Mouse (Mus musculus): Measurements from ENCODE around the gene Ext2.
A peak's percentile ranks its signal among the peaks of the same experiment; 100 is the strongest.

Gene Ext2

DNA sequence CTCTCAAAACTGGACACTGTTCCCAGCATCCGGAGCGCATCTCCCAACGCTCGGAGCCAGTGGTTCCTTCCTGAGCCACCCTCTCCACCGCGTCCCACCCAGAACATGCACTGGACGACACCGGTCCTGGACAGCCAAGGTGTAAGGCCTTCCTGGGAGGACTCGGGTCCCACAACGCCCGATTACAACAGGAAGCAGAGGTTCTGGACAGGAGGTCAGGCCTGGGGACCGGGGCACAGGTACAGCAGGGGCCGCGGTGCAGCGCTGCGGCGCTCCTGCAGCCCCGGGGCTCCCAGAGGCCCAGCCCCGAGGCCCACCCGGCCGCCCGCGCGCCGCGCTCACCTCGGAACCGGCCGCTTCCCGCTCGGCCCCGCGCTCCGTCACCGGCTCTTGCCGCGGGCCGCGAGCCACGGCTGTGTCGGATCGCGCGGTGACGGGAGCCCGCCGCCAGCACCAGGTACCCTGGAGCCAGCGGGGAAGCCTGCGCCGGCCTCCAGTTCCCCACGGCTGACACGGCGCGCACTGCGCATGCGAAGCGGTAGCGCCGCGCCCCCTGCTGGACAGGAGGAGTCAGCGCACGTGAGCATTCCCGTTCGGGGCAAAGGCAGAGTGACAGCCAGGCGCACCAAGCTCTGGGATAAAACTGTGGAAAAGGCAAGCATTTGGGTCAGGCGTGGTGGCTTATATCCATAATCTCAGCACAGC, at the start of gene Ext2:
Gene Ext2 (minus strand): TSS at position 524 of the 705 bp plus-strand sequence.
- peak; percentile 83 to 93 for DNase-seq (ENCODE audit: low spot score in 2 of 2)

DNA sequence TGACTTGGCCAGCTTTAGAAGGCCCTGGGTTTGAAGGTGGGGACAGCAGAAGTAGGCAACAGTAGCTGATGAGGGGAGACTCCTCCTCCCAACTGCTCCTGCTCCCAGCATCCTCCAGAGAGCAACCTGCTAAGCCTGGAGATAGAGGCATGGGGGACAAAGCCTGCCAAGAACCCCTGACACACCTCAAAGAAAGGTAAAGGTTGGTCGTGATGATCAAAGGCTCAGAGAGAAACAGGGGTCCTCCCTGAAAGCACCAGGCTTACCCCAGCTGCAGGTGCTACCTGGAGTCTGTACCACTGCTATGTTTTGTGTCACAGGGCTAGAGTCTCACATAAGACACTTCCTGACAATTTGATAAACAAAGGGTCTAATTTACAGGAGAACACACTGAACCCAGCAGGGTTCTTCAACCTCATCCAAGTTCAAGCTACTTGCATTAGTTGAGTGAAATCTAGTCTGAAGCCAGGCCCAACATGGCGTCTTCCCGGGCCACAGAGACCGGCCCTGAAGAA, 49.1 kb upstream of the Ext2 start:
- DNase-seq (ENCODE audit: low spot score in 2 of 2) = no peak

DNA sequence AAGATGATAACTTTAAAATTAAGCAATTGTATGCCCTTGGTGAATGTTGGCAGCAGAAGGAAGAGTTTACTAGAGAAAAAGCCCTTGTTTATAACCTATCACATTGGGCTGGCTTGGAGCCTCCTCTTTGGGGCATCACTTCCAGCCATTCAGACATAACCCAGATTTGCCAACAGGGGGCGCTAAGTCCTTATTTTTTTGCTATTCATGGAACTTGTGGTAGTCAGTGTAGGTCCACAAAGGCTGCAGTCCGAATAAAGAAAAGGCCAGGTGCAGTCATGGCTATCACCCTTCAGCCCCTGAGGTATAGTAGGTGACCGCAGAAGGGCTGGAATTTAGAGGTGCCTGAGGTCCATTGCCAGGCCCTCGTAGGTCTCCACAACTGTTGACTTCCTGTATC, 48.5 kb upstream of the Ext2 start:
- DNase-seq (ENCODE audit: low spot score in 2 of 2) = peak; percentile 12 to 35

DNA sequence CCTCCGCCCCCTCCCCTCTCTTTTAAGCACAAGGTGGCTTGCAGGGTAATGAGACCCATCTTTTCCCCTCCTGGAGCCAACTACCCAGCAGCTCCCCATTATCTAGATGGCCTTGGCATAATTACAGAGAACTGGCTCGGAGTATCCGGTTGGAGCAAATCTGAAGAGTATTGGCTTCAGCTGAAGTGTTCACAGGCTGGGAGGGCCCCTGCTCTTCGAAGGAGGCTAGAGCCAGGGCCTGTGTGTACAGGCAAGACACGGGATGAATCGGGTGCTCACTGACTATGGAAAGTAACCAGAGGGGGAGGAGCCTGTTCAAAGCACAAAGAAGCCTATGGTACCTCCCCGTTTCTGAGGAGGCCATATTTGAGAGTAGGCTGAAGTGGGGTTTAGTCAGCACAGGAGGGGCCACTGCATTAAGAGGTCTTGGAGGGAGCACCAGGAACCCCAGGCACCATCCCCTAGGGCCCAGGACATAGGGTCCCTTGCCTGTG, 46.8 kb upstream of the Ext2 start, which contains the start of gene Accsl:
Gene Accsl (minus strand): TSS at position 51 of the 494 bp plus-strand sequence.
- DNase-seq (ENCODE audit: low spot score in 2 of 2) = no peak

DNA sequence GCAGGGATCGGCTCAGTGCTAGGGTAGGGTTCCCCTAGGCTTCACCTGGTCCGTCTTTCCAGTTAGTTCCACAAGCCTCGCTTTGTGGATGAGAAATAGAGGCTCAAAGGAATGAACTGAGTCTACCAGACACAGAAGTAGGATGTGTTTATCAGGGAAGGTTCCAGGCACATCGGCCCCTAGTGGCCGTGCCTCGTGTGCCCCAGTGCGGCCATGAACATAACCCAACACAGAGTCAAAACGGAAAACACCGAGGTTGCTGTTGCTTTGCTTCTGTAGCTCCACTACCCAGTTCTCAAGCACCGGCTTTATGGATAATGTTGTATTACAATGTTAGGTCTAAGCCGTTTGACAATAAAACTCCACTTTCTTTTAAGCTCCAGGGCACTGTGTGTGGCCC, 46.2 kb upstream of the Ext2 start:
- DNase-seq (ENCODE audit: low spot score in 2 of 2) = no peak

DNA sequence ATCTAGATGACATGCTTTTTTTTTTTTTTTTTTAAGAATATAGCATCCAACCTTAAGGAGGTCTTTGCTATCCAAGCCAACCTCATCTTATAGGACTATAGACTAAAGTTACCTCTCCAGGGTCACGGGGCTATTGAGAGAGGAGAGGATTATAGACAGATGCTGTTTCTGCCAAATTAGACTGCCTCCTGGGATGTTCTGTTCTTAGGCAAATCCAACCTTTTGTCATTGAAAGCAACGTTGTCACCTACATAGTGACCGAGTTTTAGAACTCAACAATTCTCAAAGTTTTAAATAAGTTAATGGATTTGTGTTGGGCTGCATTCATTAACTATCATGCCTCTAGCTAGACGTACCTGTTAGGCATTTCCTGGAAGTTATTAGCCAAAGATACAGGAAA, 40.9 kb upstream of the Ext2 start:
- DNase-seq (ENCODE audit: low spot score in 2 of 2) = no peak

DNA sequence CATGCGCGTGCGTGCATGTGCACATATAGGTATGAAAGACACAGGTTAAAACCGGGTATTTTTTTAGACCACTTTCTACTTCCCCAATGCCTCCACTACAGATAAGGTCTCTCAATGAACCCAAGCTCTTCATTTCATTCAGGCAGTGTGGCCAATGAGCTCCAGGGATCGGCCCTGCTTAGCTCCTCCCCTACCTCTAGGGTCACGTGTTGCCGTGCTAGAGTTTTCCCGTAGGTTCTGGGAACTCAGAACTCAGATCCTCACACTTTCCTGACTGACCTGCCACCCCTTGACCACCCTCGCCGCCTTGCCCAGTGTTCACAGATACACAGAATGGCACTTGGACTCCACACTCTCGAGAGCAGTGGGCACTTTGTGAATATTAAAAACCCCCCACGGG, 36.5 kb upstream of the Ext2 start:
- DNase-seq (ENCODE audit: low spot score in 2 of 2) = no peak

DNA sequence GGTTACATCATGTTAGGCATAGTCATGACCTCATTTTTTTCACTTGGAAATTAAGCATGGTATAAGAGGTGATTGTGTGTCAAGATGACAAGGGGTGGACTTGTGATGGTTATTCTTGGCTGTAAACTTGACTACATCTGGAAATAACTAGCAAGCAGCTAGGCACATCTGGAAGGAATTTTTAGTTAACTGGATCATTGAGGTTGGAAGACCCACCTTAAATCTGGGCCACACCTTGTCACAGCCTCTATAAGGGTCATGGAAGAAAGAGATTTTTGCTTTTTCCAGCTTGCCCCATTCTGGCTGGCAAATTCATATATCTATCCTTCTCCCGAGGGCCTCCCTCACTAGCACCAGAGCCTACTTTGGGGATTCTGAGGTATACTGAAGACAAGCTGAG, 28.9 kb upstream of the Ext2 start:
- DNase-seq (ENCODE audit: low spot score in 2 of 2) = no peak

DNA sequence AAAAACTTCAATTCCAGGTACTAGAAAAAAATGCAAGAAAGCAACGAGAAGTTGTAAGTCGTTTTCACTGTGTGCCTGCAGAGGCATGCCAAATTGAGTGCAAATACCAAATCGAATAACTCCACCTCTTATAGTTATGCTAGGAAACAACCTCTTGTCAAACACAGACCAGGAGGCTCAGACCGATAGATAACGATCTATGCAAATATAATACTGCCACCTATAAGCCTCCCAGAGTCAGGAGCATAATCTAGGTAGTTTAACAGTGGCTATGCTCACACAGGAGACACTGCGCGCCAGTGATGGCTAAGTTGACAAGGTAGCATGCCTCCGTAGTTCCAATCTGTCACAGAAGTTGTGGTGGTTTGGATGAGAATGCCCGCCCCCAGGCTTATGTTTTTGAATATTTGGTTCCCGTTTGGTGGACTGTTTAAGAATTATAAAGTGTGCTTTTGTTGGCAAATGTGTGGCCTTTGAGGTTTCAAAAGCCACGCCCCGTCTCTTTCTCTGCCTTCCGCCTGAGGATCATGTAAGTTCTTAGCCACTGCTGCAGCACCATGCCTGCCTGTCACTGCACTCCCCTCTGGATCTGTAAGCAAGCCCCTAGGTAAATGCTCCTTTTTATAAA, 28.1 kb upstream of the Ext2 start:
- DNase-seq (ENCODE audit: low spot score in 2 of 2) = peak in 1 of 2 experiments; percentile 4

DNA sequence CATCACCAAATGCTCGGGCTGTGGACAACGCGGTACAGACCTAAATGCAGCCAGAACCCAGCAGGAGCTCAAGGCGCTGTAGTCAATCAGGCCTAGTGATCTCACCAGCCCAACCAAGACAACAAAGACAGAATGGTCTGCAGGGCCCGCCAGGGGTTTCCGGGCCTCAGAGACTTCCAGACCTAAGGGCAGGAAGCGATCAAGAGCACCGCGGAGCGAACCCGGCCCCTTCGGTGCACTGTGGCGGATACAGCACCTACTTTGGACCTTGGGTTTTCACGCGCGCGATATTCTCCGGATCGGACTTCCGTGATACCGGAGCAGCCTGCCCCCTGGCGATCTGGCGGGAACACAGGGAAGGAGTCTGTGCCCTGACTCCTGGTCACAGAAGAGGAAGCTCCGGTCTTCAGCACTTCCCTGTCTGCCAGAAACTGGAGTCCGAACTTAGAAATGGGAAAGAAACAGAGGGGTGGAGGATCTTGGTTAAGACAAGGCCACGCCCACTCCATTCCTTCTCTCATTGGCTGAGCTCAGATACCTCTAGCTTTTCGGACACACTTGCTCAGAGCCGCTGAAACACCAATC, 27.2 kb upstream of the Ext2 start, which contains the start of gene Accs:
Gene Accs (minus strand): TSS at position 439 of the 585 bp plus-strand sequence.
- peak; percentile 60 to 74 for DNase-seq (ENCODE audit: low spot score in 2 of 2)

DNA sequence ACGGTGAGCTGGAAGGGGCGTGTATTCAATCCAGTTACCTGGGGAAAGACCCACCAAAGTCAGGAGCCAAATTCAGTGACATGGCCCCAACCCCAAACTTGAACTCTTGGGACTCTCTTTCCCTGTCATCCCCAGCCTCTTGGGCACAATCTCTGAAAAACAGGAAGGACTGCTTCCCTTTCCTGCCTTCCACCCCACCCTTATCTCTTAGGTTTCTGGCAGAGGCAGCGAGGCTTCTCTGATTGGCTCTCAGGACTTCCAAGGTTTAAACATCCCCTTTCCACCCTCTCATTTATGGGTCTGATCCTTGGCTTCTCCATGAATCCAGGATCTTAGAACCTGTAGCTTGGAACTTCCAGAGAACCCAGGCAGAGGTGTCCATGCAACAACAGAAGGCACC, 19.0 kb upstream of the Ext2 start:
- no peak for DNase-seq (ENCODE audit: low spot score in 2 of 2)

DNA sequence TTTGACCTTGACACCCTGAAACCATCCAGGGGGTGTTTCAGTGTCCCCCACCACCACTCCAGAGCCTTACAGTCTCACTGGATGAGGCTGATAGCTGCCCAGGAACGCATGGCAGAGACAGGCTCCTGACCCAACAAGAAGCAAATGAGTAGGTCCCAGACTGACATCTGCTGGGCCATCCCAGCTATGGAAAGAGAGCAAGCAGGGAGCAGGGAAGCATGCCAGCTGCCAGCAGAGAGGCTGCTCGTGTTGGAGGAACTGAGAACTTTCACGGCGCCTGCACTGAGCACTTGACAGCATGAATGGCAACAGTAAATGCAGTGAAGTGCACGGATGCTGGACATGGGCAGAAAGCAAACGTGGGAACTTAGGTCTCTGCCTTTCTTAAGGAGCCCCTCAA, 17.7 kb upstream of the Ext2 start:
- no peak for DNase-seq (ENCODE audit: low spot score in 2 of 2)

DNA sequence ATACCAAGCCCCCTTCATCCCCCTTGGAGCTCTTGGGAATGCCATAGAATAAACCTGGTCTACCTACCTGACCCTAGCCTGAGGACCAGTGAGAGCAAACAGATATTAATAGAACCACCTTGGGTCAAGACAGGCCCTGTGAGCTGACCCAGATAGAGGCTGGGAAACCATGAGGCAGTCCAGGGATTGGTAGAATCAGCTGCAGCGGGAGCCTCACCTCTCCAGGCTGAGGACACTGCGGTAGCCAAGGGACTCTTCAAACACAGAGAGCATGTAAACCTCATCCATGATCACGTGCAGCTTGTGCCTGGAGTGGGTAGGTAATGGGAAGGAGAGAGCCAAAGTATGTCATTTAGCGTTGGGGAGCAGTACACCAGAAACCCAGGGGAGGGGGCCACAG, 16.6 kb upstream of the Ext2 start:
- no peak for DNase-seq (ENCODE audit: low spot score in 2 of 2)

DNA sequence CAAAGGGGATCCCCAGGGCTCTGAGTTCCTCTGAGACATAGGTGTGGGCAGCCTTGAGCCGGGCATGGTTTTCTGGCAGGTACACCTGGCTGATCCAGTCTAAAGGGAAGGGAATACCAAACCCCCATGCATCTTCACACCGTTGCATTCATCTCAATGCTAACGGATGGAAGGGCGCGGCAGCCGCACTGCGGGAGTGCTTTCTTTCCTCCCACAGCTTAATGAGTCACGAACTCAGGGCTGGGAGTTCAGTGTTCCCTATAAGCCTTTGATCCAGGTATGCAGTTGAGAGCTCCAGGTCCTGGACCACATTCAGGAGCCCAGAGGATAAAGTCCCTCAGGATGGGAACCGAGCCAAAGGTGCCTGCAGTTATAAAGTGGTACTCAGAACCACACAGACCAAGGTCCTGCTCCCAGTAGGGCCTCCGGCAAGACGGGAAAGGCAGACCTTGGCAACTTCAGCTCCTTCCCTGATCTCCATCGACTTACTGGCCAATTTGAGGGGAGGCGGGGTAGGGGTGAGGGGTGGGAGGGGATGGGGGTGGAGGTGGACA, 13.9 kb upstream of the Ext2 start:
- no peak for DNase-seq (ENCODE audit: low spot score in 2 of 2)

DNA sequence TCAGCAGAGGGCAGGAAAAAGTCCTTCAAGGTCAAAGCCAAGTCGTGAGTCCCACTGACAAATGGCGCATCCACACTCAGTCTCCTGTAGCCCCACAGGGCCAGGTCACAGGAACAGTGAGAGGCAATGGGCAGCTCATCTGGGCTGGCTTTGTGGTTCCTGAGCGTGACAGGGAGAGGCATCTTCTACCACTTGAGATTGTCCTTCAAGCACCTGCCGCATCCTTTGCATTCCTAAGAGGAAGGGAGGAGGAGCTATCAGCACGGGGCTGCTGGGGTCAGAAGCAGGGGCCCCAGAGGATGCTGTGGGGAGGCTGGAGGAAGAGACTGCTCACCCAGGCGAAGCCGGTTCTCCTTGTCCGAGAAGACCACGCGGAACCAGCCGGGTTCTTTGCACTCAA, 13.2 kb upstream of the Ext2 start:
- no peak for DNase-seq (ENCODE audit: low spot score in 2 of 2)

DNA sequence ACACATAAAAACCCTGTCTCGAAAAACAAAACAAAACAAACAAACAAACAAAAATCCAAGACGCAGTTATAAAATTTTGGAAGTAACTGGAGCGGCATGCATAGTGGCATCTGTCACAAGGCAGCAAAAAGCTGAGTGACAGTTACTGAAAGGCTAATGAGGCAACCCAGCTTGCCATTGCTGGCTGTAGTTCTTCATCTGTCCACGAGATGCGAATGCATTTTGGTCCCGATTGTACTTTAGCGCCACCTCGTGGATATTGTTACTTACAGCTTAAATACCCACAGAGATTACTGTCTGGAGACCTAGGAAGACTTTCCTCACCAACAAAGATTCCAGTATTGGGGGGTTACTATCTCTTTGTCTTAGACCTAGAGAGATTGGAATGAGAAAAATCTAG, 1.2 kb upstream of the Ext2 start:
- DNase-seq (ENCODE audit: low spot score in 2 of 2) = peak; percentile 8 to 47

DNA sequence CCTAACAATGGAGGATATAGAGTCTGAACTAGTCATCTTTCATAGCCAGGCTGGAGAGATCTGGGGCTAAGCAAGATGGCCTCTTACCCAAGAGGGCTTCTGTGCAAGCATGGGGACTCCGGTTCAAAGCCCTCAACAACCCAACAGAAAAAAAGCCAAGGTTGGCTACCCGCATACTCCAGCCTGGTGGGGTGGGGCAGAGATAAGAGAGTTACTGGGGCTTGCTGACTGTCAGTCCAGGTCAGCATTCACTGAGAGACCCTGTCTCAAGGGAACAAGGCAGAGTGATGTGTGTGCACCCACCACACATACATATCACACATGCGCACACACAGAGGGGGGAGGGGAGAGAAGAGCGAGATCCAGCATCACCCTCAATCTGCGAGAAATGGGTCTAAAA, 4.6 kb downstream of the Ext2 start:
- no peak for DNase-seq (ENCODE audit: low spot score in 2 of 2)

DNA sequence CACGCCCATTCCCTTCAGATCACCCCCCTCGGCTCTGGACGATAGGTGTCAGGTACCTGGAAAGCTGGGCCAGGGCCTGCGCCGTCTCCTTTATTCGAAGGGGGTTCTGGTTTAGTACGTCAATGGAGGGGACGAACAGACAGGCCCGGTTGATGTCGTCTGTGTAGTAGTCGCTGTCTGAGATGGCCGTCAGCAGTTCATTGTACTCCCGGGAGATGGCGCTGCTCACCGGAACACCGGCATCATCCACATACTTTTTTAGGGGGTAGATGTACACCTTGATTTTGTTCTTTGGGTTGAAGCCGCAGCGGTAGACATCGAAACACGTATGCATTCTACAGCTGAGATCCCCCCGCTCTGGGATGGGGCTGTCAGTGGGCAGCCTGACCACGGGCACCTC, 9.0 kb downstream of the Ext2 start:
- DNase-seq (ENCODE audit: low spot score in 2 of 2) = no peak

DNA sequence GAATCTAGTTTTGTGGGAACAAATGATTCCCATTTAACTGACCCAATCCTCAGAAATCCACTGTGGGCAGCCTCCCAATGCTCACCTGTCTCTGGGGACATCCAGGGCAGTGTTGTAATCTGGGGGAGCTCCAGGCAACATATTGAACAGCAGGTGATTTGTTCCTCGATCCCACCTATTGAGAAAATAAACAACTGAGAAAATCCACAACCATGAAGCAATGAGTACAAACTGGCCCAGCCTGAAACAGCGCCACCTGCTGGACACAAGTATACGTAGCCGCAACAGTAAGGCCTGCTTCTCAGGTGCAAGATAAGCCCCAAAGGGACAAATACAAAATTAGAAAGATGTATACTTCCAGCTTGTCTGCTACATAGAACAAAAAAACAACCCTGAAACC, 10.6 kb downstream of the Ext2 start:
- peak in 1 of 2 experiments; percentile 36 for DNase-seq (ENCODE audit: low spot score in 2 of 2)

DNA sequence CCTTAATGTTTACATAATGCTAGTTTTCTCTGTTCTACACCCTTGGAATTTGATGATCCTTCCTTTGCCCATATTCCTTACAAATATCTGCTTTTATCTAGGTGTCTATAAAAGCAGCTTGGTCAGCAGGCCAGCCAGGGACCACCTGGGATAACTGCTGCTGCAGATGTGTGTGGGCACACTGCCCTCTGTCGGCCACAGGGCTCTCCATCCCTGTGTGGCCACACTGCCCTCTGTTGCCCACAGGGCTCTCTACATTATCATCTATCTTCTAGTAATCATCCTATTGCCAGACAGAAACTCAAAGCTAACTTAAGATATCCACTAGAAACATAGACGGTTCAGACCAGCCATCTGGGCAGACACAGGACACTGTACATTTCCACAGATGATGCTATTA, 12.4 kb downstream of the Ext2 start:
- no peak for DNase-seq (ENCODE audit: low spot score in 2 of 2)

DNA sequence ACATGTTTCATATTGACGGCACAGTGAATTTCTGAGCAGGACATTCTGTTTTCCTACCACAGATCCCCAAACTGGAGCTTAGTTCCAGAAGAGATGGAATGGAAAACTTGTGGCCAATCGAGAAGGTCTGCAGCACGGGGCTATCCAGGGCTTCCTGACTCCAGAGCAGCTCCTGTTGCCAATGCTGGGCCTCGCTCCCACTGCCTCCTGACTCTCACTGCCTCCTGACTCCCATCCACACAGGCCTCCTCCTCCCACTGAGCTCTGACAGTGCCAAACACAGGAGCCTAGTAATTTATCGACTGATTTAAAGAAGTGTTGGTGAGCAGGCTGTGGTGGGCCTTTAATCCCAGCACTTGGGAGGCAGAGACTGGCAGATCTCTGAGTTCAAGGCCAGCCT, 14.3 kb downstream of the Ext2 start:
- DNase-seq (ENCODE audit: low spot score in 2 of 2) = no peak

DNA sequence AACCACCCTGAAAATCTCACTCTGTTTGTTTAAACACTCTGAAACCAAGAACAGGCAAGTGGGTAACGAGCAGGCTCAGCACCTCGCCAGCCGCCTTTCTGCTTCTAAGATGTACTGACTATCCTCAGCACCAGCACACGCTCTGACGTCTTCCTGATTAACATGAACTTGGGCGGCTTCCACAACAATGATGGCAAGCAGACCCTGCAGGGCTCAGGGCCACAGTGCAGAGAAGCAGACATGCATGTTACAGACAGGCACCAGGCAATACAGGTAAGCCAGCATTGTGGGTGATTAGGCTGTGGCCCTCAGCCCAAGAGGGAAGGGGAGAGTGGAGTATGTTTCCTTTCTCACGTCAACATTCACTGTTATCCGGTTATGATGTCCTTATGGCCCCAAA, 14.9 kb downstream of the Ext2 start:
- DNase-seq (ENCODE audit: low spot score in 2 of 2) = no peak

Measured in urinary bladder, adult 18-20 months (tissue).